Mouse (Mus musculus) small intestine, adult 2 months (tissue): ENCODE results near the gene Mrpl39.

Experiments used
- CTCF ChIP-seq: fragments of 200-500 bp; IDR thresholded peaks from 2 replicates; pipeline ENCODE4 v1.5.1; 2012; ENCODE audit warnings: low read depth, mild to moderate bottlenecking, control low read depth, inconsistent platforms, low read length, moderate library complexity, mixed read lengths; ENCODE audit not compliant: insufficient replicate concordance, insufficient read length; ENCODE audit errors: extremely low read depth
- POLR2A ChIP-seq: fragments of 200-500 bp; IDR thresholded peaks from 2 replicates; pipeline ENCODE4 v1.6.1; 2012; ENCODE audit warnings: low read depth, mild to moderate bottlenecking, control low read depth, inconsistent platforms, low read length, moderate library complexity

GRCm38 (mm10) chr16:84696178-84696577, 39.4 kb downstream of the Mrpl39 start:
- TF ChIP-seq POLR2A (no peak), CTCF (no peak)
